Mouse (Mus musculus): Measurements from ENCODE around the gene Shroom2.

Gene Shroom2

DNA sequence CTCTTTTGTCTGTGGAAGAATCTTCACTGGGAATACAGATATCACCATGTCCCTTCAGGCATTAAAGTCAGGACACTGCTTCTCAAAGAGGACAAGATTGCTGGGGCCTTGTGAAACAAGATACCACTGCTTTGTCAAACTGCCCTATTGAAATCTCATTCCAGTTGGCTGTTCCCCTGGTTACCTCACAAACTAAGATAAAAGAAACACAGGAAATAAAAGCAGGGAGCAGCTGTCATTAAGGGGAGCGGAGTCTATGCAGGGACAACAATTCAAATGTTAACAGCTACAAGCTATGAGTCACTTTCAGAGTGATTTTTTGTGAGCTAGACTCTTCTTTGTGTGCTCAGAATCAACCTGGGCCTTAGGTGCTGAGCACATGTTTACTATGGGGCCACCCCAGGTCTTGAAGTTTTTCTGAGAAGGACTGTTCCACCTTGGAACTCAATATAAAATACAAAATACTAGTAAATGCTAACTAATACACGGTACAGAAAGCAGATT lies 78.4 kb downstream of the Shroom2 start:
- DNase-seq, result no peak

DNA sequence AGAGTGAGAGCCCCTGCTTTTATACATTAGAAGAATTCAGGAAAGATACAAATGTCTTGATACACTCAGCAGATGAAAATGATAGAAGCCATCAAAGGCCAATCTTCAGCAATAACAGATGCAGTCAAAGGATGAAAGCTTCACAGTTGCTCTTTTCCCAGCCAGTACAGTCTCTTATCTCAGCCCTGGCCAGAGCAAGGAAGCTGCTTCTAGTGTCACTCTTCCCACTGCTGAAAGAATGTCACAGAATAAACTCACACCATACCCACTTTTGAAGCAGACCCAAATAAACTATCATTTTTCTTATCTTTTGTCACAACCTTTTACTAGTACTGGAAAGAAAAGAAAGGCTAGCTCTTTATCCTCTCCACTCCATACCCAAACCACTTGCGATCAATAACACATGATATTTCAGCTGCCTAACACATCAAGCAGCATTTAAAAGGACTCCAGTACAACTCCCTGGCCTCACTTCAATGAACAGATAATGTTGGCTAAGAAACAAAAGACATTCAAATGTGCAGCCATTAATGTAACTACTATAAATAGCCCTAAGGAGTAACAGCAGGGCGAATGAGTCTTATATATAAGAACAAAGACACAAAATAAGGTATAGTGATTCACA lies 90.0 kb downstream of the Shroom2 start:
- no peak for DNase-seq

DNA sequence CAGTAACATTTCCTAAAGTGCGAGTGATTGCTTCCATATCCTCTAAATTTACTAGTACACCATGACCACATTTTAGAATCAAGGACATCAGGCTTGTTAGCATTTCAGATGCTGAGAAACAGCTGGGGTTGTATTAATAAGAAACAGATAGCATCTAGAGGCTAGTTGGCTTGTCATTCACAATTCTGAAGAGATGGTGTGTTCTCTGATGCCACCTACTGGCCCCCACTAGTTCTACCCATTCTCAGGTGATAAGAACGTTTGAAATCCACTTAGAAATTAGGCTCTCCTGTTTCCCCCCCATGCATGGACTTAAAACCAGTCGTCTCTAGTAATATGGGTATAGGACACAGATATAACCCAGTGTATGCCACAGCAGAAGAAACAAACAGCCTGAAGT lies 92.9 kb downstream of the Shroom2 start:
- no peak for DNase-seq

DNA sequence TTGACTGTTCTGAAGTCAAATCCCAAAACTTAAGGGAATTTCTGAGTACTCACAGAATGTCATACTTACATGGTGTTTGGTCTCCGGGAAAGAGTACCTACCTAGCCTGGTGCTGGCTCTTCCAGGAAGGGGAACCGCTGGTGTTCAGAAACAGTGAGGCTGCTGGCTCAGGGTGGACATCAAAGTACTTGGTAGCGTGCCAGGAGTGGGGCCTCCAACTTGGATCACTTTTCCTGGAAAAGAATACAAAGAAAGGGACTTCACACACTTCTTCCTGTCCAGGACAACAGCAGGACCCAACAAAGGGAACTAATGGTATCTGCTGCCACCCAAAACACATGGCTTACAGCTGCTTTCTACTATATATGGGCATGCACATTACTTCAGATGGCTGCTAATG lies 95.8 kb downstream of the Shroom2 start:
- no peak for DNase-seq

DNA sequence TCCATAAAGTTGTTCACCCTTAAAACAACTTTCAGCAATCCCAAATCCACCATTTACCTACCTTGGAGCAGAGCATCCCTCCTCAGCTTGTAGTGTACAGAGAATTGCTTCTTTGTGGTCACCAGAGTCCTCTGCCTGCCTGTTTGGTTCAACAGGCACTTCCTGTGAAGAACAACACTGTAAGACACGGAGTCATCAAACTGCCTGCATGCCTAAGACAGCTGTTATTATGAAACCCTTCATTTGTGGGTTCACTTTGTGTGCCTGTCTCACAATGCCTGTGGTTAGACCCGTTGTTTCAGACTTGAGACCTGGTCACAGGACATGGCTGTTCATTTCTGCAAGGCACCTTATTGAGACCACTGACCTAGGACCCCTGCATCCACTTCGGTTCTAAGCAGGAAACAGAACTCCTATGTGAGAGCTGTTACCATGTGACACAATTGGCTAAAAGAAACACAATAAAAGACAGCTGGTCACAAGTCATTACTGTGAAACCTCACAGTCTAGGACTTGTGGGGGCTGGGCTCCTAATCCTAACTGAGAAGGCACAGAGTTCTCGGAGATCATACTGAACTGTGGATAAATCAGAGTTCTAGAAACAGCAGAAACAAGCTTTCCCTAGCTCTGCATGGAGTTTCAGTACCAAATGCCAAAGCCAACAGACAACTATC lies 111.8 kb downstream of the Shroom2 start:
- DNase-seq, result no peak

DNA sequence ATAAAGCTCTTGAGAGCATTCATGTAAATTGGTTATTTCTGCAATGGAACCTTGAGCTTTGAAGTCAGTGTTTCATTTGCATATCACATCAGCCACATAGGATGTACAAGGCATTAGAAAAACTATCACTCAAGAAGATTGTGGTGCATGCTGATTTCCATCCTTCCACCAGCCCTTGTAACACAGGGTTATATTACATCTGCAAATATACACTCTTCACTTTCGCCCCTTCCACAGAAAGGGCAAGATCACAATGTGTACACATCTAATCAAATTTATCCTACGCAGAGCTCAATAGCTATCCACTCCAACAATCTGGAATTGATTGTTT lies 112.7 kb downstream of the Shroom2 start:
- no peak for DNase-seq

DNA sequence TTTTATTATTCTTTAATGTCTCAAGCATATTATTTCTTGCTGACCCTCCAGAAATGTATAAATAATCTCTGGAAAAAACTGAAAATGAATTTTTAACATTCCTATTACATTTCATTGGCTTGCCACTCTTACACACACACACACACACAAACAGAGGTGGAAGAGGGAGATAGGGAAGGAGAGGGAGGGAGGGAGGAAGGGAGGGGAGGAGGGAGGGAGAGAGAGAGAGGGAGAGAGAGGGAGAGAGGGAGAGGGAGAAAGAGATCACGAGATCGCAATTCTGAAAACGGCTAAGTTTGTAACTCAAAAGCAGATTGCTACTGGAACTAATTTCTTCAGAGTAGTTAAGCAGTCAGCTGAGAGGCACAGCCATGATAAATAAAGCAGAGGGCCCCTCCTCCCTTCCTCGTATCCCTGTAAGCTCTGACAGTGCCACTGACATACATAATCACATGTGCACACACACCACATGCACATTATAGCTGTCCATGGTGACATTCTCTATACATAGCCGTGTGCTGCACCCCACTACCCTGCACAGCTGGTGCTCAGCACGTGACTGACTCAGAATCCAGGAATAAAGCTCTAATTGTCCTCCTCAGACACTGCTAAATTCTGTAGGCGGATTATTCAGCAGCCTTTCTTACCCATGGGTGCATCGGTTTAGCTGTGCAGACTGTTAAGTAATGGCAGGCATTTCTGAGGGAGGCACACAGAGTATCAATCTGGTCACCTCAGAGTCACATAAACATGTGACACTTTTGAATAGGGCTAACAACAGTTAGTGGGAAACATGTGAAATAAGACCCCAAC lies 113.3 kb downstream of the Shroom2 start:
- DNase-seq, result no peak

DNA sequence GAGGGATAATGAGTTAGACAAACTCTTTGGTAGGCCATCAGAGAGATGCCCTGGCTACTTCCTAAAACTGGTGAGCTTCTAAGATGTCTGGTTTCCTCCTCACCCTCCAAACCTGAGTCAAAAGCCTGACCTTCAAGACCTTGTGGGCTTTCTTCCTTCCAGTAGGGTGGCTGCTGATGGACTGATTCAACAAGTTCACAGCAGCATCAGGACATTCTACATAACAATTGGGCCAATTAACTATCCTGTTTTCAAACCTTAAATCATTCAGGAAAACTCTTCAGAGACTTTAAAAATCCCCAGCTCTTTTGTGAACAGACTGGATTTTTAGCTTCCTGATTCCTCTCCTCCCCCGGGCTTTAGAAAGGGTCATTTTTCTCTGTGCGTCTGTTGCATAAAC lies 116.6 kb downstream of the Shroom2 start:
- DNase-seq, result no peak

DNA sequence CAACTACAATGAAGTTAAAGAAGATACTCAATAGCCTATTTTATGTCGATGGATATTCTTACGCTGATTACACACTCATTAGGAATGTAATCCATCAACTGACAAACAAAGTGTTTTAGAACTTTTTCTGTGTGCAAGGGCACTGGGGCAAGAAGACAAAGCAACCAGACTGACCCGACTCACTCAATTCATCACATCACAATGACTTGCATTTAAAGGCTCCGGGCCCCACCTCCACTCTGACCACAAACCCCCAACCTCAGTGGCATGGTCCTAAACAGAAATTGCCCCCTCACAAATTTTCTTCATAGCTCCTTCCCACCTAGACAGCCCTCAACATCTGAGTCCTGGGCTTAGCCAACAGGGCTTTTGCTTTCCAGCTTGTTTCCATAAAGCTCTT lies 124.4 kb downstream of the Shroom2 start:
- DNase-seq, result no peak

DNA sequence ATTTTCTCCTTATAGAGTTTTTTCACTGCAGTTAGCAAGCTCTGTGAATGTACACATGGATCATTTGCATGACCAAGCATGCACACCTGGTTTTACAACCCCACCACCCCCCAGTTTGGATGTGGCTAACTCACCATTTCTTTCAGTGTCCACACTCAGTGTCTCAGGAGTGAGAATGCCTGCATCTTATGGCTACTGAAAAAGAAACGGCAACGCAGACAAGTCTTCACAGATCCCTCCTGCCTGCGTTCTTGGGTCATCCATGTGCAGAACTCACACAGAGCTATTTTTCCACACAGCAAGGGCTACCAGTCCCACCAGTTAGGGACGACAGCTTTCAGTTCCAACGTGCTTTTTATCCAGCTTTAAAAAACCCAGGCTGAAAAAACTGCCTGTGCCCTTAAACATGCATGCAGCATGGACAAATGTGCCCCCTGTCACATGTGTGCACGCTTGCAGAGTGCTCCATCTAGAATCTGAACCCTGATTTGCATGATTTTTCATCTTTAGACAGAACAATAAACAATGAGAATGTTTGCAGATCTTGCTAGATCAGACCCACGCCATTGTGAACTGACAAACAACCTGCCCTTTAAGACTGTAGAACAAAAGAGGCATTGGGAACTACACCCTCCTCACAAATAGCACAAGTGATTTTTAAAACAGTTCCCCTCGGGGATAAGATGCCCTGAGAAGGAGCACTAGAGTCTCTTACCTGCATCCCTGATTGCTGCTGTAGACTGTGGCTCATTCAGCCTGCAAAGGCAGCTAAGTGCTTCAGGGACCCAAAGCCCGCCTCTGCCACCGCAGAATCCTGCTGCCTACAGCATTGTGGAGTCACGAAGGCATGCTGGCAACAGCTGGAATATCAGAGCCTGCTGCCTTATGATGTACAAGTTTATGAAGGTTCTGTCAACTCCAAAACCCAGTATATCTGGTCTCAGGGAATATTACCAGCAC lies 125.3 kb downstream of the Shroom2 start:
- DNase-seq, result no peak

DNA sequence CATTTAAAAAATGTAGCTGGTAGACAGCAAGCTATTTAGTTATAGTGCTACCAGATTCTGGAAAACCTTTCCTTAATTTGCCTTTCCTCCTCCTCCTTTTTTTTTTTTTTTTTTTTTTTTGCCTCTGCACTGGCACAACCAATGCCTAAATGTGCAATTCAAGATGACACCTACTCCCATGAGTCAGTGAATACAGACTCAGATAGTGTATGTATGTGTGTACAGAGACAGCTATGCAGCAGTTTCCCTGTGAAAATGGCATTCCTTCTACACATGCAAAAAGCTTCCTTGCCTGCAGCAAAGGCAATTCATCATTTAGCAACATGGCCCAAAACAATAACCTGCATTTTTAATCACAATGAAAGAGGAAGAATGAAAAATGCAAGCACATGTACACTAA lies 126.1 kb downstream of the Shroom2 start:
- no peak for DNase-seq

DNA sequence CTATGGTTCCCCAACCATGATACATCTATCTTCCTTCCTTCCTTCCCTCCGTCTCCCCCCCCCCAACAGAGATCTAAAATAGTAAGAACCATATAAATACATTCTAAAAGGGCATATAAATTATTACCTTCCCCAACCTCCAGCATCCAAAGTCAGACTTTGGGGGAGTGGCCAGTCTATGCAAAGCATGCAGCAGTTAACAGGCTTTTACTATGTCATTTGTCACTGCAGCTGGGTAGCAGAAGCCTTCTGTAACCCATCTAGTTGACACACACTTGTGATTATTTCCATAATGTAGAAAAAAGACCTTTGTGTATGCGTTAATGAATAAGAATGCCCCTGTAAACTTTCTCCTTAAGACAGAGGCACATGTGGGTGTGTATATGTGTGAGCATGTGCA lies 126.6 kb downstream of the Shroom2 start:
- no peak for DNase-seq

DNA sequence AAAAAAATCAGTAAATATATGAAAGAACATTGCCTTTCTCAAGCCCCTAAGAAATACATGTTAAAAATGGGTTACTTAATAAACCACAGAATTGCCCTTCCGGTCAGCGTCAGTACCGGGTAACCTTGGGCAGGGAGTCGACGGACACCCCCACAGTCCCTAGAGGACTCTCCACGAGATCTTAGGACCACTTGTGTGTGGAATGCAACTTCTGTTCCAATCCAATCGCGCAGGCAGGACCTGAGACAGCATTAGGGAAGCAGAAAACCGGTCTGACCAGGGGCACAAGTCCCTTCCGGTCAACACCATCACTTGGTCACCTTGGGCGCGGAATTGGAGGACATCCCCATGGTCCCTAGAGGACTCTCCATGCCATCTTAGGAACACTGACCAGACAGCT lies 133.9 kb downstream of the Shroom2 start:
- no peak for DNase-seq

DNA sequence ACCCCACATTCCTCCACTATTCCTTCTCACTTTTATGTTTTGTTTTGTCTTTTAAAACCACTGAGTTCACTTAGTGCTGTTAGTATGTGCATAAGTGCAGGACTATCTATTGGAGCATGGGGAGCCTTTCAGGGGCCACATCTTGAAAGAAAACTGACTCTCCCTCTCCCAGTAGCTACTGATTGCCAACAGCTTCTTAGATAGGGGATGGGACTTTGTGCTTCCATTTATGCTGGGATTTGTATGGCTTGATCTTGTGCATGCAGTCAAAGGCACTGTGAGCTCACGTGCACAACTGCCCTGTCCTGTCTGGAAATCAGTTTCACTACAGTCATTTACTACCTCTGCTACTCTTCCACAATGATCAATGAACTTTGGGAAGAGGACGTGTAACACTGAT lies 147.9 kb downstream of the Shroom2 start:
- no peak for DNase-seq

DNA sequence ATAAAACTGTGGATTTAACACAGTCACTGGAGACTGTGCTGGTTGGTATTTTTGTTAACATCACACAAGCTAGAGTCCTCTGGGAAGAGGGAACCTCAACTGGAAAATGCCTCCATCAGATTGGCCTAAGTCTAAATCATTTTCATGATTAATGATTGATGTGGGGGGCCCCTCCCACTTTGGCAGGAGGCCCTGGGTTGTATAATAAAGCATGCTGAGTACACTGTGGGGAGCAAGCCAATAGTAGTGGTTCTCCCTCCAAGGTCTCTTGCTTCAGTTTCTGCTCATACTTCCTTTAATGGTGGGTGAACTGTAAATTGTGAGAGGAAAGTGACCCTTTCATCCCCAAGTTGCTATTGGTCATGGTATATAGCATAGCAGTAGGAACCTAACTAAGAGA lies 148.3 kb downstream of the Shroom2 start:
- DNase-seq, result no peak

DNA sequence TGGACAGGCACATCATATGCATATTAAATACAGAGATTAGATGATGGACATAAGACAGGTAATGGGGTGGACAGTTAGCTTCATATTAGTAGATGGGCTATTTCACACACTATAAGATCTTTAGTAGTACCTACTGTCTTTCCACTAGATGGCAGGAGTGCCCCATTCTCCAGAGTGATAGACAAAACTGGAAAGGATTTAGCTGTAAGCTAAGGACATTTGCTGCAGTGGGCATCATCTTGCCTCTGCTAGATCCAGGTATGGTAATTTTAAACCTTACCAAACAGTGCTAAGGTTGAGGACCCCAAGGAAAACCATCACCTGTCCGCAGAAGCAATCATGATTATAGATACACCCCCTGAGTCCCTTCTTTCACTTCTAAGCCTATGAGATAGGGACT lies 150.8 kb downstream of the Shroom2 start:
- DNase-seq, result no peak

DNA sequence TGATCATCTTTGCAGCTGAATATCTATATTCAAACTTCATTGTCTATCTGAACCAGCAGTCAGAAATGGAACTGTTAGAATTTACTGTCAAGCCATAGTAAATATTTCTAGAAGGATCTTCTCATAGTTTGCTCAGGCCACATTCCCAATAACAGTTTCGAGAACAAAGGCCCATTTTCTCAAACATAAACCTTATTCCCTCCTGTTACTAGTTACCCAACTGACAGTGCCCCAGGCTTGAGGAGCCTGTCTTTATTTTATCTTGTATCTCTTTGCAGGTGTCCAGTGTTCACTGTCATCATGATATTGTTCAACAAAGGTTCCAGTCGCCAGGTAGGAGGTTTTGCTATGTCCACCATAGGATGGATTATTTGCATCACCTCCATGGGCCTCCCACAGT lies 206.2 kb downstream of the Shroom2 start, which contains the start of gene Cldn34a:
Gene Cldn34a (plus strand): TSS at position 301 of the 400 bp plus-strand sequence.
- DNase-seq, result no peak
